Mouse (Mus musculus) liver, adult 2 months (tissue): ENCODE measurements around the gene Igsf8. TPM values are rescaled to one million over a fixed set of nuclear protein-coding genes. Genes with fewer than 3 reads are reported as not detected.

Experiments used
- DNase-seq: peaks from one replicate; pipeline ENCODE4 v3.0.0-alpha.2; 2011; ENCODE audit warnings: low read depth, low spot score; ENCODE audit errors: extremely low read depth
- H3K27ac ChIP-seq: fragments of 200-500 bp; replicated peaks from 2 replicates; pipeline ENCODE4 v1.5.1; 2012; ENCODE audit warnings: low read depth, mild to moderate bottlenecking, control low read depth, inconsistent platforms, low read length; ENCODE audit not compliant: insufficient read depth
- H3K27me3 ChIP-seq: fragments of 200-500 bp; 2 replicates; pipeline ENCODE4 v1.6.1; 2012; ENCODE audit warnings: mild to moderate bottlenecking, moderate library complexity, low read length, inconsistent platforms; ENCODE audit not compliant: control insufficient read depth, insufficient read depth
- H3K36me3 ChIP-seq: fragments of 200-500 bp; 2 replicates; pipeline ENCODE4 v1.6.1; 2012; ENCODE audit warnings: low read length, inconsistent platforms; ENCODE audit not compliant: control insufficient read depth, insufficient read depth
- H3K4me1 ChIP-seq: fragments of 200-500 bp; 2 replicates; pipeline ENCODE4 v1.6.1; 2011; ENCODE audit warnings: low read length; ENCODE audit not compliant: control insufficient read depth, insufficient read depth
- H3K4me3 ChIP-seq: fragments of 200-500 bp; 2 replicates; pipeline ENCODE4 v1.5.1; 2011; ENCODE audit warnings: low read depth, mild to moderate bottlenecking, control low read depth, low read length, moderate library complexity; ENCODE audit not compliant: insufficient read depth
- H3K79me2 ChIP-seq: fragments of 200-500 bp; 2 replicates; pipeline ENCODE4 v1.6.1; 2012; ENCODE audit warnings: inconsistent platforms, mild to moderate bottlenecking, low read length, moderate library complexity; ENCODE audit not compliant: control insufficient read depth, insufficient read depth
- H3K9ac ChIP-seq: fragments of 200-500 bp; 2 replicates; pipeline ENCODE4 v1.6.1; 2012; ENCODE audit warnings: low read depth, mild to moderate bottlenecking, control low read depth, inconsistent platforms, low read length
- CTCF ChIP-seq: fragments of 200-500 bp; IDR thresholded peaks from 2 replicates; pipeline ENCODE4 v1.5.1; 2011; ENCODE audit warnings: low read depth, low read length, control low read depth
- POLR2A ChIP-seq: fragments of 200-500 bp; IDR thresholded peaks from 2 replicates; pipeline ENCODE4 v1.6.1; 2011; ENCODE audit warnings: low read length, control low read depth; ENCODE audit not compliant: insufficient read depth; ENCODE audit errors: extremely low read depth
- WGBS: fragments of 180-500 bp; shearing (Covaris S2); methylation state at CpG from one replicate; pipeline ENCODE4 v1.1.7; 2018; 5-methylcytosine and 5-hydroxymethylcytosine counted together
- polyA plus RNA-seq: library from polyadenylated mRNA; depleted of rRNA; stranded (reverse); fragments of >200 nt; gene quantifications from 2 replicates; pipeline ENCODE4 v1.2.3, GENCODE M21; 2012
- total RNA-seq: library from RNA; depleted of rRNA; stranded (reverse); fragments of >200 nt; gene quantifications from 2 replicates; pipeline ENCODE4 v1.2.3, GENCODE M21; 2014

Igsf8 gene
- total and polyA plus RNA-seq, 2 experiments, result 3.6 to 26.3 TPM

GRCm38 (mm10) chr1:172327206-172328001 lies 66.0 kb downstream of the Igsf8 start:
- WGBS, result 78% methylated on average over 16 of the region's 16 CpGs
- Histone ChIP-seq H3K4me3 (no peak overlapping the region), H3K9ac (no peak overlapping the region), H3K79me2 (no peaks in the 10 kb centered on the region), H3K27ac (no peak overlapping the region), H3K36me3 (no peaks in the 10 kb centered on the region), H3K4me1 (peaks cover 1% of the 10 kb centered on the region; the same call in 1 of the 2 replicates), H3K27me3 (peaks cover 6% of the 10 kb centered on the region; the same call in 1 of the 2 replicates)
- no peak for DNase-seq
- TF ChIP-seq CTCF (no peak), POLR2A (no peak)

- H3K27me3 ChIP-seq, result peaks cover 6% of the 10 kb centered on the region; the same call in 1 of the 2 replicates
Observed at GRCm38 (mm10) chr1:172328041-172328440, 66.6 kb downstream of the Igsf8 start.

GRCm38 (mm10) chr1:172328461-172328860 lies 67.0 kb downstream of the Igsf8 start:
- Histone ChIP-seq H3K27me3 (peaks cover 6% of the 10 kb centered on the region; the same call in 1 of the 2 replicates), H3K27ac (no peak overlapping the region)

More at GRCm38 (mm10) chr1:172328041-172328440, 66.6 kb downstream of the Igsf8 start:
- H3K36me3 ChIP-seq, result no peaks in the 10 kb centered on the region
- WGBS, result 74% methylated on average over 3 of the region's 3 CpGs
- peaks cover 1% of the 10 kb centered on the region; the same call in 1 of the 2 replicates for H3K4me1 ChIP-seq
- no peak overlapping the region for H3K9ac ChIP-seq
- no peak overlapping the region for H3K27ac ChIP-seq
- no peak overlapping the region for H3K4me3 ChIP-seq
- TF ChIP-seq CTCF (no peak), POLR2A (no peak)
- no peak for DNase-seq
- H3K79me2 ChIP-seq, result no peaks in the 10 kb centered on the region

GRCm38 (mm10) chr1:172329131-172329530 lies 67.7 kb downstream of the Igsf8 start, which contains the start of gene Kcnj9:
Kcnj9 (minus strand) TSS chr1:172329318.
- Histone ChIP-seq H3K27me3 (peaks cover 6% of the 10 kb centered on the region; the same call in 1 of the 2 replicates), H3K36me3 (no peaks in the 10 kb centered on the region), H3K79me2 (no peaks in the 10 kb centered on the region), H3K4me3 (no peak within 1 kb of the TSS), H3K27ac (no peak within 1 kb of the TSS), H3K9ac (no peak within 1 kb of the TSS), H3K4me1 (peaks cover 1% of the 10 kb centered on the region; the same call in 1 of the 2 replicates)
- TF ChIP-seq CTCF (no peak), POLR2A (no peak)
- no peak for DNase-seq
- WGBS, result 35% methylated on average over 9 of the region's 9 CpGs

More at GRCm38 (mm10) chr1:172328461-172328860, 67.0 kb downstream of the Igsf8 start:
- no peak for DNase-seq
- no peak overlapping the region for H3K9ac ChIP-seq
- H3K4me3 ChIP-seq, result no peak overlapping the region
- 59% methylated on average over 7 of the region's 7 CpGs for WGBS
- no peaks in the 10 kb centered on the region for H3K79me2 ChIP-seq
- H3K4me1 ChIP-seq, result peaks cover 1% of the 10 kb centered on the region; the same call in 1 of the 2 replicates
- H3K36me3 ChIP-seq, result no peaks in the 10 kb centered on the region
- no peak for TF ChIP-seq POLR2A
- TF ChIP-seq CTCF, result no peak

GRCm38 (mm10) chr1:172329616-172330015 lies 68.2 kb downstream of the Igsf8 start:
- Histone ChIP-seq H3K27me3 (peaks cover 6% of the 10 kb centered on the region; the same call in 1 of the 2 replicates), H3K79me2 (no peaks in the 10 kb centered on the region), H3K27ac (no peak overlapping the region), H3K4me3 (no peak overlapping the region), H3K36me3 (no peaks in the 10 kb centered on the region), H3K4me1 (peaks cover 1% of the 10 kb centered on the region; the same call in 1 of the 2 replicates), H3K9ac (no peak overlapping the region)
- WGBS, result 69% methylated on average over 6 of the region's 6 CpGs
- TF ChIP-seq POLR2A, result no peak
- no peak for TF ChIP-seq CTCF
- no peak for DNase-seq
